Mouse (Mus musculus) embryonic stem cell, embryonic (primary cell): ENCODE measurements at regions not wholly inside any gene's neighbourhood (a gene's known extent, or its start where the extent isn't known, plus 50 kb on each side); places are given as distances from the start of the nearest gene placed in this dataset.

Experiments used
- CTCF ChIA-PET, 4 experiments: fragments of 300-600 bp in 2 of 4; fragments of 350-600 bp in 2 of 4; sonication (Branson Sonifier 250); formaldehyde crosslinking; loops; one replicate each; lab custom pipeline; 2022; ENCODE audit warnings: inconsistent platforms in 2 of 4; lab: Charles Lee
- POLR2A ChIA-PET, 4 experiments: fragments of 300-600 bp in 2 of 4; fragments of 350-600 bp in 2 of 4; sonication (Branson Sonifier 250); formaldehyde crosslinking; loops; one replicate each; lab custom pipeline; 2022; ENCODE audit warnings: antibody characterized with exemption in 4 of 4, inconsistent platforms in 1 of 4; lab: Charles Lee

DNA sequence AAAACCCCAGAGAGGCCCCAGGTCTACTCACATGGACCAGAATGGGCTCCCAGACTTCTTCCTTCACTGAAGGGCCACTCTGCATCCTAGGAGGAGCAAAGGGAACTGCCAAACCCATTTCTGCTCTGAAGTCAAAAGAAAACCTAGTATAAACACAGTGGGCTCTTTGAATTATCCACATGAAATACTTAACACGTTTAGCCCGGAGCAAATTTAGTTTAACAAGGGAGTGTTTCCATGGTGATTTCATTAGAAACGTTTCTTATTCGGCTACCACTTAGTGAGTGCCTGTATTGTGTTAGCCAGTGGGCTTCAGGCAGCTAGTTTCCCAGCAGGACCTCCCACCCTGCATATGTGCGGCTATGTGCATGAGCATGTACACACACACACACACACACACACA is 69.4 kb downstream of the Thnsl2 start:
- POLR2A ChIA-PET: no interaction called here

More for the DNA sequence above, 69.4 kb downstream of the Thnsl2 start:
- CTCF ChIA-PET: no interaction called here
